Mouse (Mus musculus) heart, postnatal 4 days (tissue): ENCODE results near the gene Dnah3. TPM values are rescaled to one million over a fixed set of nuclear protein-coding genes. Genes with fewer than 3 reads are reported as not detected.

Experiments
- DNase-seq: peaks from one replicate; pipeline ENCODE4 v3.0.0; 2021
- total RNA-seq, 2 experiments: library from RNA; stranded (reverse); gene quantifications; 2 replicates each; pipeline ENCODE4 v1.2.3; 2021

The Dnah3 gene
- under 1 TPM; 0.02 to 0.05 TPM for total RNA-seq

- no peak for DNase-seq
Observed at GRCm38 (mm10) chr7:120095180-120095579, at the start of gene Dnah3. Gene Dnah3 (minus strand): TSS chr7:120095280.

GRCm38 (mm10) chr7:120142743-120143142, 47.7 kb upstream of the Dnah3 start:
- no peak for DNase-seq

- no peak for DNase-seq
Observed at GRCm38 (mm10) chr7:120128951-120129350, 33.9 kb upstream of the Dnah3 start.

- DNase-seq, result no peak
Observed at GRCm38 (mm10) chr7:120127686-120128059, 32.6 kb upstream of the Dnah3 start.

GRCm38 (mm10) chr7:120126976-120127685, 32.1 kb upstream of the Dnah3 start:
- DNase-seq, result no peak

- DNase-seq, result peak; percentile 82
Observed at GRCm38 (mm10) chr7:120124844-120125243, 29.8 kb upstream of the Dnah3 start.

GRCm38 (mm10) chr7:120123776-120124175, 28.7 kb upstream of the Dnah3 start:
- DNase-seq, result no peak

GRCm38 (mm10) chr7:120117529-120117928, 22.4 kb upstream of the Dnah3 start:
- no peak for DNase-seq

GRCm38 (mm10) chr7:120116976-120117375, 21.9 kb upstream of the Dnah3 start:
- DNase-seq, result no peak

- no peak for DNase-seq
Observed at GRCm38 (mm10) chr7:120109676-120110075, 14.6 kb upstream of the Dnah3 start.

GRCm38 (mm10) chr7:120106356-120106755, 11.3 kb upstream of the Dnah3 start:
- DNase-seq, result no peak

GRCm38 (mm10) chr7:120104975-120105374, 9.9 kb upstream of the Dnah3 start:
- peak; percentile 33 for DNase-seq

- DNase-seq, result peak; percentile 18
Observed at GRCm38 (mm10) chr7:120103019-120103567, 8.0 kb upstream of the Dnah3 start.

- peak; percentile 92 for DNase-seq
Observed at GRCm38 (mm10) chr7:120102164-120102972, 7.3 kb upstream of the Dnah3 start, which contains the start of gene Tmem159. Gene Tmem159 (plus strand): TSS chr7:120102353.

- peak; percentile 79 for DNase-seq
Observed at GRCm38 (mm10) chr7:120098403-120098802, 3.3 kb upstream of the Dnah3 start.

- DNase-seq, result peak; percentile 58
Observed at GRCm38 (mm10) chr7:120097845-120098244, 2.8 kb upstream of the Dnah3 start.

GRCm38 (mm10) chr7:120094216-120094615, 864 bp downstream of the Dnah3 start:
- no peak for DNase-seq

GRCm38 (mm10) chr7:120093033-120093432, 2.0 kb downstream of the Dnah3 start:
- no peak for DNase-seq

GRCm38 (mm10) chr7:120080177-120080576, 14.9 kb downstream of the Dnah3 start:
- no peak for DNase-seq

GRCm38 (mm10) chr7:120069164-120069563, 25.9 kb downstream of the Dnah3 start:
- no peak for DNase-seq

GRCm38 (mm10) chr7:120068114-120068513, 27.0 kb downstream of the Dnah3 start:
- no peak for DNase-seq

GRCm38 (mm10) chr7:120064045-120064444, 31.0 kb downstream of the Dnah3 start:
- DNase-seq, result no peak

GRCm38 (mm10) chr7:120055479-120055878, 39.6 kb downstream of the Dnah3 start:
- peak; percentile 16 for DNase-seq
